20 mouse cellular contexts compared by ENCODE assay signal in the genomic region with DNA sequence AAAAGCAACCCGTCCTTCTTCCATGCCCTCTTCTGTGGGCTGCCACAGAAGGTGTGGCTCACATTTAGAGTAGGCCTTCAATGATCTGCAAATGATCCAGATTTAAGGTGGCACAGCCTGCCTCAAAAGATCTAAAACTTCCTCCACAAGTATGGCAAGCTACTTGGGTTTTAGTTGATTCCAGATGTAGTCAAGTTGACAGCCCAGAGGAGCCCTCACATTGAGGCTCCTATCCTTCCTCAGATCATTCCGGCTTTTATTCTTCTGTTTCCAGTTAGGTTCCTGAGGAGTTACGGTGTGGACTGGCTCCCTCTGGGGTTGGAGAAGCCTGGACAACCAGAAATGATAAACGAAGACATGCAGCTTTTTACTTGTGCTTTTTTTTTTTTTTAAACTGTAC.
DNase-seq lines count a peak whose midpoint lies in the region; ATAC-seq and TF ChIP-seq lines count a peak whose summit lies in the region.
"Had no signal": no experiment of that assay in that cellular context is flagged by ENCODE, and none has a peak within 500 bp of the region (broad histone marks: within the 10 kb centered on the region; RNA-seq: fewer than 3 reads in every experiment).

No protein-coding gene starts in this region.

- no peak overlapping the region for H3K9ac ChIP-seq in kidney, postnatal 0 days (ENCODE audit: low read depth, low read length)
- H3K9ac ChIP-seq in kidney, embryonic 14.5 days (ENCODE audit: low read depth, low read length) = no peak overlapping the region
- H3K9ac ChIP-seq in embryonic facial prominence, embryonic 14.5 days (ENCODE audit: low read depth, low read length) = no peak overlapping the region
- H3K9ac ChIP-seq: heart, embryonic 15.5 days; hindbrain, embryonic 15.5 days had no signal

- H3K9me3 ChIP-seq in kidney, postnatal 0 days (replicated peaks; ENCODE audit: low read length) = no peaks in the 10 kb centered on the region
- no peaks in the 10 kb centered on the region for H3K9me3 ChIP-seq in kidney, embryonic 14.5 days (ENCODE audit: control insufficient read depth, low read length)
- H3K9me3 ChIP-seq in embryonic facial prominence, embryonic 10.5 days = no peaks in the 10 kb centered on the region
- H3K9me3 ChIP-seq in embryonic facial prominence, embryonic 14.5 days (ENCODE audit: control insufficient read depth, low read length) = no peaks in the 10 kb centered on the region
- H3K9me3 ChIP-seq: forebrain, embryonic 10.5 days; heart, embryonic 15.5 days; hindbrain, embryonic 10.5 days; hindbrain, embryonic 15.5 days had no signal

- DNase-seq in kidney, postnatal 0 days (ENCODE audit: low spot score) = no peak
- no peak for DNase-seq in embryonic facial prominence, embryonic 10.5 days (ENCODE audit: low spot score)
- DNase-seq in embryonic facial prominence, embryonic 14.5 days (ENCODE audit: low spot score) = peak; percentile 55
- DNase-seq in spleen, adult 18-20 months = no peak
- DNase-seq: adrenal gland, postnatal 14 days; cerebellum, adult 11-12 months; cerebellum, adult 9-10 months; cerebellum, postnatal 25 days; gastrocnemius, adult 2 months; gastrocnemius, postnatal 25 days had no signal

- no peak overlapping the region for H3K27ac ChIP-seq in kidney, postnatal 0 days
- no peak overlapping the region for H3K27ac ChIP-seq in kidney, embryonic 14.5 days (ENCODE audit: low read depth, low read length)
- H3K27ac ChIP-seq in embryonic facial prominence, embryonic 10.5 days (replicated peaks) = peak overlapping the region; percentile 67; the same call in 1 of the 2 replicates
- H3K27ac ChIP-seq in embryonic facial prominence, embryonic 14.5 days (replicated peaks; ENCODE audit: low read depth, low read length) = peak overlapping the region; percentile 53; the same call in 1 of the 2 replicates
- H3K27ac ChIP-seq: gastrocnemius, adult 2 months; heart, embryonic 15.5 days; hindbrain, embryonic 10.5 days; hindbrain, embryonic 15.5 days had no signal

- no peak for ATAC-seq in kidney, postnatal 0 days (replicated peaks; ENCODE audit: low FRiP score, low read depth)
- ATAC-seq in kidney, embryonic 14.5 days (ENCODE audit: low FRiP score, low TSS enrichment) = no peak
- no peak for ATAC-seq in embryonic facial prominence, embryonic 14.5 days (ENCODE audit: low read depth)
- ATAC-seq in activated CD4-positive, CD25-positive, alpha-beta regulatory T cell, adult 4 months = no peak
- ATAC-seq: forebrain, embryonic 14.5 days; intestine, embryonic 16.5 days had no signal

- H3K36me3 ChIP-seq in kidney, postnatal 0 days (ENCODE audit: insufficient read depth, low read length) = no peaks in the 10 kb centered on the region
- H3K36me3 ChIP-seq in kidney, embryonic 14.5 days (ENCODE audit: control insufficient read depth, insufficient read depth, low read length) = no peaks in the 10 kb centered on the region
- H3K36me3 ChIP-seq in embryonic facial prominence, embryonic 10.5 days (replicated peaks) = no peaks in the 10 kb centered on the region
- H3K36me3 ChIP-seq in embryonic facial prominence, embryonic 14.5 days (ENCODE audit: control insufficient read depth, insufficient read depth, low read length) = no peaks in the 10 kb centered on the region
- H3K36me3 ChIP-seq: forebrain, embryonic 10.5 days; heart, embryonic 15.5 days; hindbrain, embryonic 10.5 days; hindbrain, embryonic 15.5 days had no signal

- no peaks in the 10 kb centered on the region for H3K4me1 ChIP-seq in kidney, postnatal 0 days (replicated peaks; ENCODE audit: insufficient read depth, low read length)
- H3K4me1 ChIP-seq in kidney, embryonic 14.5 days (ENCODE audit: control insufficient read depth, insufficient read depth, low read length) = peaks cover 3% of the 10 kb centered on the region; the same call in 1 of the 2 replicates
- H3K4me1 ChIP-seq in embryonic facial prominence, embryonic 10.5 days = peaks cover 50% of the 10 kb centered on the region
- H3K4me1 ChIP-seq in embryonic facial prominence, embryonic 14.5 days (ENCODE audit: control insufficient read depth, insufficient read depth, low read length) = peaks cover 5% of the 10 kb centered on the region; the same call in 1 of the 2 replicates
- H3K4me1 ChIP-seq: heart, embryonic 15.5 days; hindbrain, embryonic 15.5 days had no signal

- no peak overlapping the region for H3K4me3 ChIP-seq in kidney, postnatal 0 days (replicated peaks; ENCODE audit: low read depth, low read length)
- no peak overlapping the region for H3K4me3 ChIP-seq in kidney, embryonic 14.5 days (ENCODE audit: low read length)
- H3K4me3 ChIP-seq in embryonic facial prominence, embryonic 10.5 days = no peak overlapping the region
- H3K4me3 ChIP-seq in embryonic facial prominence, embryonic 14.5 days (ENCODE audit: low read depth, low read length) = no peak overlapping the region
- H3K4me3 ChIP-seq: erythroblast, embryonic 14.5 days; forebrain, embryonic 10.5 days; gastrocnemius, adult 2 months; heart, embryonic 15.5 days; hindbrain, embryonic 10.5 days; hindbrain, embryonic 15.5 days had no signal

- H3K4me2 ChIP-seq in kidney, postnatal 0 days (ENCODE audit: low read length) = no peak overlapping the region
- H3K4me2 ChIP-seq in kidney, embryonic 14.5 days (replicated peaks; ENCODE audit: low read depth, low read length) = no peak overlapping the region
- H3K4me2 ChIP-seq in embryonic facial prominence, embryonic 14.5 days (ENCODE audit: low read depth, low read length) = no peak overlapping the region
- H3K4me2 ChIP-seq: heart, embryonic 11.5 days; heart, embryonic 15.5 days; hindbrain, embryonic 15.5 days had no signal

- 79% methylated on average over 4 of the region's 4 CpGs for WGBS in kidney, postnatal 0 days
- 88% methylated on average over 4 of the region's 4 CpGs for WGBS in kidney, embryonic 14.5 days
- WGBS in embryonic facial prominence, embryonic 10.5 days = 53% methylated on average over 4 of the region's 4 CpGs
- WGBS in embryonic facial prominence, embryonic 14.5 days = 35% methylated on average over 4 of the region's 4 CpGs

- H3K27me3 ChIP-seq in kidney, postnatal 0 days (ENCODE audit: insufficient read depth, low read length) = no peaks in the 10 kb centered on the region
- H3K27me3 ChIP-seq in kidney, embryonic 14.5 days (ENCODE audit: control insufficient read depth, insufficient read depth, low read length) = no peaks in the 10 kb centered on the region
- peaks cover 18% of the 10 kb centered on the region; the same call in 1 of the 2 replicates for H3K27me3 ChIP-seq in embryonic facial prominence, embryonic 10.5 days (replicated peaks; ENCODE audit: low read depth, poor library complexity, severe bottlenecking)
- no peaks in the 10 kb centered on the region for H3K27me3 ChIP-seq in embryonic facial prominence, embryonic 14.5 days (replicated peaks; ENCODE audit: control insufficient read depth, insufficient read depth, low read length)
- H3K27me3 ChIP-seq: heart, embryonic 15.5 days; hindbrain, embryonic 15.5 days had no signal

- TF ChIP-seq CTCF in kidney, postnatal 0 days (IDR thresholded peaks at IDR 0.05; ENCODE audit: low read depth) = peak; percentile 14; the same call in 1 of the 2 replicates

Comparison
In these comparisons a context has a peak if more than half of its experiments do, and no peak if none do; other contexts are left out.
1. H3K27ac ChIP-seq: peak in embryonic facial prominence, embryonic 10.5 days (single experiment) and embryonic facial prominence, embryonic 14.5 days (single experiment); none in kidney, postnatal 0 days (single experiment) and kidney, embryonic 14.5 days (single experiment).